Mouse (Mus musculus) neural tube, embryonic 15.5 days (tissue): ENCODE data around the gene Ifna6. TPM values are rescaled to one million over a fixed set of nuclear protein-coding genes. Genes with fewer than 3 reads are reported as not detected.

Source experiments
- polyA plus RNA-seq: library from polyadenylated mRNA; unstranded; fragments of >200 nt; fragmentation: Nextera tagmentation; extraction: Ambion mirVana; gene quantifications from 2 replicates; pipeline ENCODE4 v1.2.1, GENCODE M21; 2015

Gene Ifna6
- polyA plus RNA-seq, 1 experiment from 2014 or later, result not detected

Other genes with a start within 250 kb of the Ifna6 start
- gene Ifna9, start 235.0 kb upstream of the Ifna6 start, polyA plus RNA-seq, result not detected in 2 replicates
- gene Ifna12, start 224.0 kb upstream of the Ifna6 start, polyA plus RNA-seq, result not detected in 2 replicates
- not detected in 2 replicates for gene C87499, start 193.0 kb upstream of the Ifna6 start, polyA plus RNA-seq
- gene Ifna13, start 183.0 kb upstream of the Ifna6 start, polyA plus RNA-seq, result not detected in 2 replicates
- gene Ifna16, start 150.5 kb upstream of the Ifna6 start, polyA plus RNA-seq, result not detected in 2 replicates
- not detected in 2 replicates for gene Ifna2, start 143.5 kb upstream of the Ifna6 start, polyA plus RNA-seq
- gene Ifnab, start 136.1 kb upstream of the Ifna6 start, polyA plus RNA-seq, result not detected in 2 replicates
- gene Gm26566, start 105.6 kb upstream of the Ifna6 start, polyA plus RNA-seq, result 1.0 and 1.4 TPM in 2 replicates
- gene Klhl9, start 105.0 kb upstream of the Ifna6 start, polyA plus RNA-seq, result 95.7 and 97.8 TPM in 2 replicates
- gene Gm13271, start 72.5 kb upstream of the Ifna6 start, polyA plus RNA-seq, result not detected in 2 replicates
- 0.18 TPM in 1 of 2 replicates, not detected in the other for gene Gm13283, start 67.3 kb upstream of the Ifna6 start, polyA plus RNA-seq
- not detected in 2 replicates for gene Gm13290, start 53.6 kb upstream of the Ifna6 start, polyA plus RNA-seq
- gene Gm13289, start 50.5 kb upstream of the Ifna6 start, polyA plus RNA-seq, result not detected in 2 replicates
- gene Gm13272, start 47.6 kb upstream of the Ifna6 start, polyA plus RNA-seq, result not detected in 2 replicates
- gene Ifnz, start 45.3 kb upstream of the Ifna6 start, polyA plus RNA-seq, result not detected in 2 replicates
- not detected in 2 replicates for gene Gm13276, start 41.7 kb upstream of the Ifna6 start, polyA plus RNA-seq
- gene Gm13277, start 38.8 kb upstream of the Ifna6 start, polyA plus RNA-seq, result not detected in 2 replicates
- gene Gm13278, start 35.9 kb upstream of the Ifna6 start, polyA plus RNA-seq, result not detected in 2 replicates
- not detected in 2 replicates for gene Gm13275, start 32.9 kb upstream of the Ifna6 start, polyA plus RNA-seq
- gene Gm13279, start 30.0 kb upstream of the Ifna6 start, polyA plus RNA-seq, result not detected in 2 replicates
- gene Gm13285, start 27.8 kb upstream of the Ifna6 start, polyA plus RNA-seq, result 0.38 TPM in 1 of 2 replicates, not detected in the other
- not detected in 2 replicates for gene Gm13287, start 24.2 kb upstream of the Ifna6 start, polyA plus RNA-seq
- gene Gm13288, start 21.9 kb upstream of the Ifna6 start, polyA plus RNA-seq, result not detected in 2 replicates
- gene Ifna7, start 11.2 kb upstream of the Ifna6 start, polyA plus RNA-seq, result not detected in 2 replicates
- not detected in 2 replicates for gene Ifna11, start 7.5 kb upstream of the Ifna6 start, polyA plus RNA-seq
- gene Ifna5, start 8.1 kb downstream of the Ifna6 start, polyA plus RNA-seq, result not detected in 2 replicates
- gene Ifna4, start 14.4 kb downstream of the Ifna6 start, polyA plus RNA-seq, result not detected in 2 replicates
- not detected in 2 replicates for gene Ifna1, start 22.7 kb downstream of the Ifna6 start, polyA plus RNA-seq
- not detected in 2 replicates for gene Ifne, start 52.8 kb downstream of the Ifna6 start, polyA plus RNA-seq